Mouse (Mus musculus): ENCODE measurements at regions not wholly inside any gene's neighbourhood (a gene's known extent, or its start where the extent isn't known, plus 50 kb on each side); places are given as distances from the start of the nearest gene placed in this dataset.

GRCm38 (mm10) chr3:39062415-39062814, 175.7 kb downstream of the Fat4 start:
- DNase-seq: no peak

GRCm38 (mm10) chr3:39065457-39065856, 178.7 kb downstream of the Fat4 start:
- no peak for DNase-seq

GRCm38 (mm10) chr3:39069011-39069410, 182.3 kb downstream of the Fat4 start:
- DNase-seq: no peak

- no peak for DNase-seq
Measured at GRCm38 (mm10) chr3:39082678-39083270, 196.0 kb downstream of the Fat4 start.

DNA sequence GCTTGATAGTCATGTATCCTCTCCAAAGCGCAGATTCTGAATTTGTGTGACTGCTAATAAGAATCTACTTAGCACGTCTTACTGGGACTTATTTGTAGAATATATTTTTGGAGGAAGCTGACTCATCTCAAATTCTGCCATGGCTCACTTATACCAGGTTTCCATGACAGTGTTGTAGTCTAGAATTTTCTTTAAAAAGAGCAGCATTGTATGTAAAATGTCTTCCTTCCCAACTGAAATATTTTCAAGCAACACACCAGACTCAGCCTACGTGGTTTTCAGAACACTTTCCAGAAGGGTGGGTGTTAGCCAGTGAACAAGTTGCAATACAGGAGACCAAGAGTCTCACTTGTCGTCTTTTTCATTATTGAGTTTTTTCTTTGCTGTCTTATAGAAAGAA, 202.2 kb downstream of the Fat4 start:
- DNase-seq: no peak

DNA sequence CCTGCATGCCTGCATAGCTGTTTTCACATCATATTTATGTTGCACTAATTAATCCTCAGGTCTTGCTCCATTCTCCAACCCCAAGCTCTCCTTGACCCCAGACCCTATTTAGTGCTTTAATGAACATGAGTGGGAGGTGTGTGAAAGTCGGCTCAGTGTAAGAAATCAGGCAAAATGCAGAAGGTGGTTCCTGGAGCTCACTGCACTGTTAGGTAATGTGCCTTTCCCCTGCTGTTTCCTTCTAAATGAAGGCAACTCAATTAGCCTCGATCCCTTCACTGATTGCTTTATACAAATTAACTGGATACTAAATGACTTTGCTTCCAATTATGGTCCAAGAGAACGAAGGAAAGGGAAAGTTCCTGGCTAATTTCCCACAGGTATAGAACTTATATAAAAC, 215.6 kb downstream of the Fat4 start:
- no peak for DNase-seq

- DNase-seq: no peak
Measured at GRCm38 (mm10) chr3:39109756-39110392, 223.1 kb downstream of the Fat4 start.

- no peak for DNase-seq
Measured at GRCm38 (mm10) chr3:39114056-39114455, 227.3 kb downstream of the Fat4 start.

- no peak for DNase-seq
Measured at GRCm38 (mm10) chr3:39114826-39115225, 228.1 kb downstream of the Fat4 start.

DNA sequence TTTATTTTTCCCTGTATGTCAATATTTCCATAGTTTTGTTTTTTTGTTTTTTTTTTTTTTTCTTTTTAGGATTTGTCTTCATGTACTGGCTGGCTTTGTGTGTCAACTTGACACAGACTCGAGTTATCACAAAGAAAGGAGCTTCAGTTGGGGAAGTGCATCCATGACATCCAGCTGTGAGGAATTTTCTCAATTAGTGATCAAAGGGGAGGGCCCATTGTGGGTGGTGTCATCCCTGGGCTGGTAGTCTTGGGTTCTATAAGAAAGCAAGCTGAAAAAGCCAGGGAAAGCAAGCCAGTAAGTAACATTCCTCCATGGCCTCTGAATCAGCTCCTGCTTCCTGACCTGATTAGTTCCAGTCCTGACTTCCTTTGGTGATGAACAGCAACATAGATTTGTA, 228.7 kb downstream of the Fat4 start:
- DNase-seq: no peak

- peak in 1 of 2 experiments; percentile 9 for DNase-seq
Measured at GRCm38 (mm10) chr3:39122250-39122649, 235.5 kb downstream of the Fat4 start.

DNA sequence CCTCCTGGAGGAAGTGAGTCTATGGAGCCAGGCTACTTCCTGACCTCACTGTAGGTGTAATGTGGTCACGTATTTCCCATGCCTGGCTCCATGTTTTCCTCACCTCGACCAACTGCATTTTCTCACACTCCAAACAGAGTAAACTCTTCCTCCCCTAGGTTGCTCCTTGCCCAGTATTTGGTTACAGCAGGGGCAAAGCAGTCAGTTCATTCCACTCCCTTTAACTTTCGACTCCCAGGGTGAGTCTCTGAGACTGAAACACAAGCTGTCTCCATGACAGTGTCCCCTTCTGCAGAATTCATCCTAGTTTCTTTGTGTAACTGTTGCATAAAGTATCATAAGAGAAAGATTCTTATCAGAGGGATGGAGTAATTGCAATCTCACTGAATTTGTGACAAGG, 243.8 kb downstream of the Fat4 start:
- no peak for DNase-seq

DNA sequence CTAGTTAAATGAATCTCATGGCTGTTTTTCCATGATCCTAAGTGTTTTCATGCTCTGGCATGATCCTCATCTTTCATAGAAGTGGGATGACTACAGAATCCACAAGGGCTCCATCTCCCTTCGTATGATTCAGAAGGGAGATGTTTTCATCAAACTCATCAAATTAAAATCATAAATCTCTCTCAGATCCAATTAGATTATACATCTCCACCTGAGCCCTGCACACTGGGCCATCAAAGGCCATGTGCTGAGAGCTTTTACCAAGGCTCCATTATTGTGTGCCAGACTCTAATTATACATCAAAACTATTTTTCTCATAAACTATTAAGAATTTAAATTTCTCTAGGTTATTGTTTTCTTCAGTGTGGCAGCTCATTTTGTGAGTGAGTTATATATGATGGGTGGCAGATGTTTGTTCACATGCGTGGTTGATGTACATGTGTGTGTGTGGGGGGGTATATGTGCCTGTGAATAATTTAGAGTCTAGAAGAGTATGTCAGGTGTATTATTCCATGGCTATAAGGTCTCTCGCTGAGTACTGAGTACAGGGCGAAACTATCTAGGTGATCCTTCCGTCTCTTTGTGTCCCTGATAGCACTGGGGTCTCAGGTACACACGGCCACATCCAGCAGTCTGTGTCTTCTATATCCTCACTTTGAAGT, 278.4 kb downstream of the Fat4 start:
- no peak for DNase-seq

GRCm38 (mm10) chr3:39182646-39183045, 295.9 kb downstream of the Fat4 start:
- peak; percentile 5 to 14 for DNase-seq

GRCm38 (mm10) chr3:39195102-39195501, 308.4 kb downstream of the Fat4 start:
- DNase-seq: no peak

DNA sequence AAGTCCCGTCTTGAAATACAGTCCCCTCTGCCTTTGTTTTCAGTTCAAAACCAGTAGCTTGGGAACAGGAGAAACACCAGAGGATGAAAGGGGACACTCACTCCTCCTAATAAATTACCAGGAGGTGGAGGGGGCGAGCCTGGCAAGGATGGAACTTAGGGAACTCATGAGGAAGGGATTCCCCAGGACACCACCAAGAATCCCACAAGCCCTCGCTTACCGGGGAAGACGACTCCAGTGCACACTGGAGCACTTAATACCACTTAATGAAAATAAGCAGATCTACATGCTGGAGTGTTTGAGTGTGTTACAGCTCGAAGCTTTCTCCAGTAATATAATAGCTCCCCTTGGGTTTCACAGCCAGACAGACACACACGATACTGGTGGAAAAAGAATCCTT, 315.9 kb downstream of the Fat4 start:
- DNase-seq: no peak

GRCm38 (mm10) chr3:39208651-39209050, 321.9 kb downstream of the Fat4 start:
- DNase-seq: no peak

GRCm38 (mm10) chr3:39209382-39210165, 322.8 kb downstream of the Fat4 start:
- no peak for DNase-seq

- DNase-seq: no peak
Measured at GRCm38 (mm10) chr3:39211670-39212069, 324.9 kb downstream of the Fat4 start.

- DNase-seq: peak; percentile 55 to 70
Measured at GRCm38 (mm10) chr3:39220011-39220706, 333.4 kb downstream of the Fat4 start.

DNA sequence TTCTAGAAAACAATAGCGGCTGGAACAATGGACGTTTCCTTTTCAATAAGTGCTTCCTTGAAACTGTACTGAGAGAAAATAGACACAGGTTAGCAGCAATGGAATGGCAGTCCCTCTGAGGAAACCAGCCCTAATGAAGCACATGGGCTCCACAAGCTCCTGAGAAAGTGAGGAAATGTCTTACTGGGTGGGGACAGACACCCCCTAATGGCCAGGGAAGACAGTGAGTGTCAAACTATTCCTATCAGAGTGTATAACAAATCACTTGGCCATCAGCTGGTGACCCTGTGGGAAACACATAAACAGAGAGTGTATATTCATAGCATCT, 333.9 kb downstream of the Fat4 start:
- DNase-seq: peak; percentile 14 to 35

GRCm38 (mm10) chr3:39222059-39222458, 335.3 kb downstream of the Fat4 start:
- no peak for DNase-seq

GRCm38 (mm10) chr3:39234921-39235320, 348.2 kb downstream of the Fat4 start:
- DNase-seq: no peak

Measured in kidney, postnatal 4 days (tissue).